Mouse (Mus musculus) urinary bladder, adult 2 months (tissue): ENCODE results near the gene Cdk6. TPM values are rescaled to one million over a fixed set of nuclear protein-coding genes. Genes with fewer than 3 reads are reported as not detected.
"Not testable (repeated sequence)": the region's sequence is repeated elsewhere in the genome, so short reads cannot be mapped to it uniquely, and the experiment has no call there.

ENCODE experiments used
- DNase-seq: peaks from one replicate; pipeline ENCODE4 v3.0.0; 2022; ENCODE audit warnings: low spot score
- polyA plus RNA-seq: library from polyadenylated mRNA; depleted of rRNA; stranded (reverse); fragments of >200 nt; gene quantifications from 2 replicates; pipeline ENCODE4 v1.2.3, GENCODE M21; 2012

Gene Cdk6
- polyA plus RNA-seq, 1 experiment = 8.1 TPM

DNA sequence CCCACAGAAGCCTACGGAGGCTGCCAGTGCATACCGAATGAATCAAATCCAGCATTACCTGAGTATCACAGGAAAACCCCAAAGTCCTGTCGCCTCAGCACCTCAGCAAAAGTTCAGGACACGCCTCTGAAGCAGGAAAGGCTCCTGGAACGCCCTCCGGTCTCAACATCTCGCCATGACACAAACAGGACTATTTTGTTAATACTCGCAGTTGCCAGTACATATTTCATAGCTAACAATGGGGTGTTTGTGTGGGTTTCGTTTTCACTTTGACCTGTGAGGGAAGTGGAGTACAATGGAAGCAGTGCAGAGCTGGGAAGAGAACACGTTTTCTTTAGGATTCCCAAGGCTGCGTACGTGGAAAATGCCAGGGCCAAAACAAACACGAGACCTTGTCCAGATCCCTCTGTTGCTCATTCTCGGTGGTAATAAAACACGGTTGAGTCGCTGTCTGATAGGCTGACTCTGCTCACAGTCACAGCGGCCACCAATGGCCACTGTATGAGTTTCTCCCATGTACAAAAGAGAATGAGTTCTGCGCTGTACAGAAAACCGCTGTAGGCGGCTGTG is 91.9 kb downstream of the Cdk6 start:
- not testable (repeated sequence) for DNase-seq

DNA sequence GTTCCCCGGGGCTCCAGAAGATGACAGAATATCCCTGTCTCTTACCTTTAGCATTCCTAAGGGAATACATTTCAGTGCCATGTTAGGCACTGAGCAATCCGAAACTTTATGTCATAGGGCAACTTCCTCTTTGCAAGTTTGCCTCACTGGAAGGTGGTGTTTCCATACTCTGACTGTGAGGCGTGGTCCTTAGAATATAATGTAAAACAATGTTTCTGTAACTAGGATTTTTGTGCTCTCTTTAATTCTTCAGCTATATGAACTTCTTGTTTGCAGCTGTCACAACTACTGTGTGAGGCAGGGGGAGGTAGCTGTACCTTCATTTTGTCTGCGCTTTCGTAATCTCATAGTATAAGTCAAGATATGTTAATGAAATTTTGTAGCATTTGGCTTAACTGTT is 92.8 kb downstream of the Cdk6 start:
- DNase-seq = not testable (repeated sequence)

GRCm38 (mm10) chr5:3438453-3439003 is 97.2 kb downstream of the Cdk6 start:
- not testable (repeated sequence) for DNase-seq

GRCm38 (mm10) chr5:3439386-3439785 is 98.1 kb downstream of the Cdk6 start:
- not testable (repeated sequence) for DNase-seq

- DNase-seq = not testable (repeated sequence)
Measured at GRCm38 (mm10) chr5:3442524-3442923, 101.2 kb downstream of the Cdk6 start.

DNA sequence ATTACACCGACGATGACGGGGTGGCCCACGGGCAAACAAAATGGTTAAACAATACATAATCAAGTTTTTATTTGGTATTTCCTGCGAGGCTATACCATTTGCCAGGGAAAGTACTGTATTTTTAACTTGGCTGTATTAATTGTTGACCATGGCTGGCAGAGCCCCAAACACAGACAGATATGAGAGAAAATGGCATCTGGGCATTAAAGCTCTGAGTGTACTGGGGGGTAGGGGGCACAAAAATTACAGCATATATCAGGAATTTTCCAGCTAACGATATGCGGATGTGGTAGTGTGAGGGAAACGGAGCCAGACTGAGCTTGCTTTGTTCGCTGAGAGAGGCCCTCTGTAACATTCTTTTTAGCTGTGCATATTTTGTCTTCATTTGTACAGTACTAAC is 109.9 kb downstream of the Cdk6 start:
- DNase-seq = not testable (repeated sequence)

- DNase-seq = not testable (repeated sequence)
Measured at GRCm38 (mm10) chr5:3453946-3454345, 112.7 kb downstream of the Cdk6 start.

DNA sequence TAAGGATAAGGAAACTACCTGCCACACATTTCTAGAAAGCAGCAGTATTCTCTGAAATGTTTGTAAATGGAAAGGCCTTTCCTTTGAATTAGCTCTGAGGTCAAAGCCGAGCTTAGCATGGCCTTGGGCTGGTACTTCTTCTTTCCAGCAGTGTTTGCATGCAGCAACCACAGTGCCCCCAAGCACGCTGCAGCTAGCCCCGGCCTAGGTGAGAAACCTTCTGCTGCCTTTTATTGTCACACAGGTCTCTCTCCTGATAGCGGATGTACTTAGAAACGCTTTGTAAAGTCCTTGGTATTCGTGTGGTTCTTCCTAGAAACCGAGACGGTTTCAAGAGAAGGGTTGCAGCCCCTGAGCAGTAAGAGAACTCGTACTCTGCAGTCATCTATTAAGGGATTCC is 119.6 kb downstream of the Cdk6 start:
- DNase-seq = no peak

- no peak for DNase-seq
Measured at GRCm38 (mm10) chr5:3461401-3461800, 120.1 kb downstream of the Cdk6 start.

DNA sequence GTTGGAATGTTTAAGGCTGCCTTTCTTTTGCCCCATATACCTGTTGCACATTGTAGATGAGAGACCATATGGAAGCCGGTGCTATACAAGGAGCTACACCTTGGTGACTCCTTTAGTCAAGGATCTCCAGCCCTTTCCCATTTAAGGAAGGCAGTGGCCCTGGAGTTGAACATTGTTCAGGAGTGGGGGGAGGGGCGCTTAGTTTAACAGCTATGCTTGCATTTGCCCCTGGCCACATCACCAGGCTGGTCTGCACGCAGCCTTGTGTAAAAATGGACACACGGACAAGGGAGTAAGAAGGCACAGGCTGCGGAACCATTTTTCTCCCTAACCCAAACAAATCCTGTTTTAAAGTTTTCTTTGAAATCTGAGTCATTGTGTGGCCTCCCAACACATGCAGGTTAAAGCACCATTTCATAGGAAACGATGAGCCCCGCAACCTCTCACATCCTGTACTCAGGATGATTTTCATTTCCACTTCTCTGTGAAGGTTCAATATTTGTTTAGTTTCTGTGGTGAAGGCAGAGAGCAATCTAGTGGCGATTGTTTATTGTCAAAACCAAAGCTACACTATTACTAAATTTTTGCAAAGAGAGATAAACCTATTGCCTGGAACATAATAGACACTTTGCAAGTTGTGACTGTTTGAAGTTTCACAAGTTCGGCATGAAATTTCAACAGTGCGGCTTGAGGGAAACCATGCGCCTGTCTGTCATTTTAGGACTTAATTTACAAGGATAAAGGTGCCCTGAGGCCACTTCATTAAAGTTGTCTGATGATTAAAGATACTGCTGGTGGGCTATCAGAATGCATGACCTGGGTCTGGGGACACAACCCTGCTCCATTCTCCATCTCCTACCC is 121.8 kb downstream of the Cdk6 start:
- no peak for DNase-seq

GRCm38 (mm10) chr5:3463758-3464157 is 122.5 kb downstream of the Cdk6 start:
- DNase-seq = no peak

GRCm38 (mm10) chr5:3466069-3466877 is 125.0 kb downstream of the Cdk6 start:
- no peak for DNase-seq

DNA sequence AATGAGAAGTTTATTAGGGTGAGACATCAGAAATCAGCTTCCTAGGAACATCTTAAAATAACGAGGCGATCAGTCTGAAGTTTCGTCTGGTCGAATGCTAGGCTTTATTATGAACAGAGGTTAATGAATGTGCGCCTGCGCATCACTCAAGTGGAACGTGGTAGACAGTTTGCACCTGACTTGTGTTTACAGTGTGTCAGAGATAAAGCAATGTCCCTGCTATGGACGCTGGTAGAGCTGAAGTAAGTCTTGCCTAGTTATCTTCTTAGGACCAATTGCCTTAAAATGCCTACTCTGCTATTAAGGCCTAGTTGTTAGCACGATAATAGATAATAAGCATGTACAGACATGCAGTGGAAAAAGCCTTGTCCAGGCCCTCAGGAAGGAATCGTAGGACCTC is 129.6 kb downstream of the Cdk6 start:
- DNase-seq = no peak

GRCm38 (mm10) chr5:3472311-3473156 is 131.2 kb downstream of the Cdk6 start:
- no peak for DNase-seq

GRCm38 (mm10) chr5:3477711-3478110 is 136.4 kb downstream of the Cdk6 start:
- no peak for DNase-seq

GRCm38 (mm10) chr5:3478216-3478615 is 136.9 kb downstream of the Cdk6 start:
- no peak for DNase-seq

- DNase-seq = no peak
Measured at GRCm38 (mm10) chr5:3479016-3479795, 137.9 kb downstream of the Cdk6 start.

GRCm38 (mm10) chr5:3480637-3481395 is 139.5 kb downstream of the Cdk6 start:
- DNase-seq = no peak

DNA sequence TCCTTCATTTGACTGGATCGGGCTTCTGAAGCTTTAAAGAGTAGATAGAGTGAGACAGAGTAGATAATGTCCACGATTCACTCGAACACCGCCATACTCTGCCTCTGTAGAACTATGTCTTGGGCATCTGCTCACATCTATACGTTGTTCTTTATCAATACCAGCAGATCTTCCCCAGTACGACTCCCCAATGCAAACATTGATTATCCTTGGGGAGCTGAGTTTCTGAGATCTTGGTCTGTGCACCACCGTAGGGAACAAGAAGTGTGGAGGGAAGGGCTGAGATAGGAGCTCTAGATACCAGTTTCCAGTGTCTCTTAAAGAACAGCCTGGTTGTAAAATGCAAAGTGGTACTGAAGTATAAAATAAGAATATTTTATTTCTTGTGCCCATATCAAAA is 141.2 kb downstream of the Cdk6 start:
- DNase-seq = no peak
